7 mouse cellular contexts compared by ENCODE assay signal in genomic region chr7:64391479-64391878, GRCm38 (mm10). TPM values are rescaled to one million over a fixed set of nuclear protein-coding genes. Genes with fewer than 3 reads are reported as not detected.
DNase-seq lines count a peak whose midpoint lies in the region; ATAC-seq lines count a peak whose summit lies in the region.

No protein-coding gene starts in this region.

- peak overlapping the region; percentile 81 for H3K4me3 ChIP-seq in hindbrain, embryonic 10.5 days
- peak overlapping the region; percentile 73 for H3K4me3 ChIP-seq in liver, embryonic 16.5 days (ENCODE audit: low read depth, low read length)

- no peaks in the 10 kb centered on the region for H3K27me3 ChIP-seq in hindbrain, embryonic 10.5 days (ENCODE audit: insufficient read depth, poor library complexity, severe bottlenecking)
- no peaks in the 10 kb centered on the region for H3K27me3 ChIP-seq in liver, embryonic 16.5 days (ENCODE audit: control insufficient read depth, insufficient read depth, low read depth, low read length)

- peaks cover 23% of the 10 kb centered on the region for H3K4me1 ChIP-seq in hindbrain, embryonic 10.5 days (replicated peaks)
- peaks cover 13% of the 10 kb centered on the region for H3K4me1 ChIP-seq in liver, embryonic 16.5 days (ENCODE audit: control insufficient read depth, low read depth, low read length)

- peaks cover 33% of the 10 kb centered on the region for H3K36me3 ChIP-seq in hindbrain, embryonic 10.5 days
- H3K36me3 ChIP-seq in liver, embryonic 16.5 days (ENCODE audit: control insufficient read depth, insufficient read depth): peaks cover 6% of the 10 kb centered on the region

- H3K4me2 ChIP-seq in liver, embryonic 16.5 days (ENCODE audit: low read depth, low read length): peak overlapping the region; percentile 72

- WGBS in hindbrain, embryonic 10.5 days: 4% methylated on average over 8 of the region's 8 CpGs
- 2% methylated on average over 8 of the region's 8 CpGs for WGBS in liver, embryonic 16.5 days (ENCODE audit: insufficient replicate concordance)

- DNase-seq in retina, embryonic 14.5 days (ENCODE audit: low spot score): peak; percentile 23
- no peak for DNase-seq in retina, postnatal 1 day
- peak; percentile 9 to 12 for DNase-seq in cerebellum, postnatal 36 days
- peak; percentile 22 for DNase-seq in hindbrain, embryonic 10.5 days (ENCODE audit: low spot score)
- peak; percentile 19 for DNase-seq in thymus, postnatal 14 days
- no peak for DNase-seq in left cerebral cortex, adult 11 months (ENCODE audit: low spot score)

- no peak for ATAC-seq in liver, embryonic 16.5 days (ENCODE audit: low read depth)

- H3K27ac ChIP-seq in hindbrain, embryonic 10.5 days: peak overlapping the region; percentile 91
- peak overlapping the region; percentile 41; the same call in 1 of the 2 replicates for H3K27ac ChIP-seq in liver, embryonic 16.5 days (ENCODE audit: low read length)

- no peaks in the 10 kb centered on the region for H3K9me3 ChIP-seq in hindbrain, embryonic 10.5 days
- no peaks in the 10 kb centered on the region for H3K9me3 ChIP-seq in liver, embryonic 16.5 days (replicated peaks; ENCODE audit: control insufficient read depth, low read length)

- H3K9ac ChIP-seq in liver, embryonic 16.5 days (ENCODE audit: low read depth, low read length): peak overlapping the region; percentile 91

RNA-seq across cellular contexts. Expression of gene Mphosph10, which starts 0.6 kb away (rescaled TPM):
- 27.2 and 46.7 TPM in 2 replicates for polyA plus RNA-seq in hindbrain, embryonic 10.5 days (2016; fragmentation: Nextera tagmentation; extraction: Ambion mirVana)
- 15.1 and 16.6 TPM in 2 replicates for polyA plus RNA-seq in liver, embryonic 16.5 days (2015; fragmentation: Nextera tagmentation; extraction: Ambion mirVana)

RNA-seq across cellular contexts. Expression of gene Mcee, which starts 0.9 kb away (rescaled TPM):
- polyA plus RNA-seq in hindbrain, embryonic 10.5 days (2016; fragmentation: Nextera tagmentation; extraction: Ambion mirVana): 37.8 and 38.6 TPM in 2 replicates
- 51.3 and 56.6 TPM in 2 replicates for polyA plus RNA-seq in liver, embryonic 16.5 days (2015; fragmentation: Nextera tagmentation; extraction: Ambion mirVana)

RNA-seq across cellular contexts. Expression of gene Fan1, which starts 17.6 kb away (rescaled TPM):
- 6.4 and 8.0 TPM in 2 replicates for polyA plus RNA-seq in hindbrain, embryonic 10.5 days (2016; fragmentation: Nextera tagmentation; extraction: Ambion mirVana)
- 1.3 and 1.5 TPM in 2 replicates for polyA plus RNA-seq in liver, embryonic 16.5 days (2015; fragmentation: Nextera tagmentation; extraction: Ambion mirVana)

Comparison
In these comparisons a context has a peak if more than half of its experiments do, and no peak if none do; other contexts are left out.
1. DNase-seq: peak in retina, embryonic 14.5 days (single experiment), cerebellum, postnatal 36 days (2 of 2), hindbrain, embryonic 10.5 days (single experiment) and thymus, postnatal 14 days (single experiment); none in retina, postnatal 1 day (single experiment) and left cerebral cortex, adult 11 months (single experiment).